Mouse (Mus musculus) right cerebral cortex, postnatal 36 days (tissue): ENCODE measurements around the gene Olfr1425.
"Not testable (repeated sequence)": the region's sequence is repeated elsewhere in the genome, so short reads cannot be mapped to it uniquely, and the experiment has no call there.

Source experiments
- DNase-seq, 2 experiments: peaks; one replicate each; pipeline ENCODE4 v3.0.0; 2022; ENCODE audit warnings: low spot score in 2 of 2, mixed read lengths in 1 of 2

Gene Olfr1425

DNA sequence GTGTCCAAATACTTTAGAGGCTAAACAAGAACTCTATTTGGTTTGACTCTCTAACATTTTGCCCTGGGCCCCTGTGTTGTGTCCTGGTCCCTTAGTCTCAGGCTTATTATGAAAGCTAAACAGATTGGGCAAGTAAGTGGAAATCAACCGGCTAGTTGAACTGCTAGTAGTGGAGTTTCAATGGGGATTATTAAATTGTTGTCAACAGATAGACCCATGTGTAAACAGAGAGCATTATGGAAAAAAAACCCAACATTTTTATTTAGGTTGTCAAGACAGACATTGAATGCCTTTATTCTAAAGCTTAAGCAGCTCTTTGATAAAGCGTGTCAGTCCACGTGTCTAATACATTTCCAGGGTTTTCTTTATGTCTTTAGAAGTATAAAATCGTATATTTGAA lies at the start of gene Olfr1425:
TSS of gene Olfr1425 (minus strand) at position 101 of the 400 bp plus-strand sequence.
- DNase-seq = not testable (repeated sequence)

DNA sequence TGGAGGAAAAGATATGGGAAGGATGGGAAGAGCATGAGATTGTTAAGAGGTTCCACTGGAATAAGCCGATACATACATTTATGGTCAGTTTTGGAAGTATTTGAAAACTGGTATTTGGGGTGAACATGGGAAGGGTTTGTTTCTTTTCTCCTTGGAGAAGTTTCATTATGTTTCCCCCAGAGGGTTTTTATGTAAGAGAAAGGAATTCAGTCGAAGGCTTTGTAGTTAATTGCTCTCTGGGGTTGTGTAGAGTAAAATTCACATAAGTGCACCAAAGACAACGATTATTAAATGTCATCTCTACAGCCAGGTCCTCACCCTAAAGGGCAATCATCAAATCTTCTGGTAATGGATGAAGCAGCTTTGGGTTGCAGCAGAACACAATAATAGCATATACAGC lies 45.6 kb upstream of the Olfr1425 start, which contains the start of gene Olfr76:
TSS of gene Olfr76 (minus strand) at position 101 of the 400 bp plus-strand sequence.
- DNase-seq = no peak

DNA sequence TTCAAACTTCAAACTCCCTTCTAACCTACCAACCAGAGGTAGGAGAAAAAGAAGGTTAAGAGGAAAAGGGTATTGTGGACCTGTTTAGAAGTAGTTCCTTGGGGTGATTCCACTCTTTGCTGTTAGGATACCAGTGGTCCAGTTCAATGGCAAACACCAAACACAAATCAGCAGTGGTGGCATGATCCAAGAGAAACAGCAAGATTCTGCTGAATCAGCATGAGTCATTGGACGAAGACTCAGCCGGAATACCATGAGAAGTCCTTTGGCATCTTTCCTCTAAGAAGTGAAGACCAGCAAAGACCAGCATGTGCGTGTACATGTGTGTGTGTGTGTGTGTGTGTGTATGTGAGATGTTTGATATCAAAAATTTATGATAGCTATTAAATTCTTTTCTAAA lies 38.9 kb upstream of the Olfr1425 start:
- no peak for DNase-seq

DNA sequence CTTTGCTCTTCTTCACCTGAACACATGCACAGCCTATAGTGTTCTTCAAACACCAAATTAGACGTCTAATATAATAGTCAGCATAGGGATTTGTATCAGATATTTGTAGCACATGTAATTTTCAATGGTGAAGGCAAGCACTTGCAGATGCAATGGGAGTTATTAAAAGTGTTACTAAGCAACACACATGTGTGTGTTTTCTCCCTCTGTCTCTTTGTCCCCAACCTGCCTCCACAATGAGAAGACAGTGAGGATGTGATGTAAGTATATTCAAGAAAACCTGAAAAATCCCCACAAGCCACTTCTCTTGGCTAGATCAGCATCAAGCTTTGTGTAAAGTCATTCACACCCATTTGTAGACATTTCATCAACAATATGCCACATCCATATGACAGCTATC lies 38.3 kb upstream of the Olfr1425 start, which contains the start of gene Olfr1428:
TSS of gene Olfr1428 (minus strand) at position 101 of the 400 bp plus-strand sequence.
- DNase-seq = no peak

- no peak for DNase-seq
Measured at GRCm38 (mm10) chr19:12113807-12114206, 36.3 kb upstream of the Olfr1425 start.

DNA sequence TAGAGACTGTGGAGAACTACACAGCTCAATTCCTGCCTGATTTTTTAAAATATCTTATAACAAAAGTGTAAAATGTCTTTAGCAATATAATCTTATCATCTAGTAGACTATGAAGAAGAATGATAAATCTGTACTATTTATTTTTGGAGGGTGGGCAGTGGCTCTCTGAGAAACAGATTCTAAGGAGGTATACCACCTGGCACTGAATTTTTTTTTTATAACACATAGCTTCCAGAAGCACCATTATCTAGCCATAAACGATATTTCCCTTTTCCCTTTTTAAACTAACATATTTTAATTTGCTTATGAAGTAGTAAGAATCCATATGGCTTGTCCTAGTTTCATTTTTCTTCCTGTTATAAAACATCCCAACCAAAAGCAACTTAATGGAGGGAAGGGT lies 27.0 kb upstream of the Olfr1425 start:
- DNase-seq = no peak

DNA sequence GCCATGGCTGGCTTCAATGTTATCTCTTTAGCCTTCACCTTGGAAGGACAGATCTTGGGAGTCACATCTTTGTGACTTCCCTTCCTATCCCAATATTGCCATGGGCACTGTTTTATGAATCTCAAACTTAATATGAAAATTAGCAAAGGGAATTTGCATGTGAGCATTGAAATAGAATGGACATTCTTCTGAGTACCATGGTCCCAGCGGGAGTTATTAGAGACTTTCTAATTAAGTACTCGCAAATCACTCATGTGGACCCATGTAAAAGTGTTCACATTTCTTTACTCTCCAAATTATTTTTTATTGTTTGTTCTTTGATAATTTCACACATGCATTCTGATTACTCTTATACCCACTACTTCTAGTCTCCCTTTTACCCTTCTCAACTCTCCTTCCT lies 25.7 kb upstream of the Olfr1425 start, which contains the start of gene Olfr1427:
TSS of gene Olfr1427 (minus strand) at position 101 of the 400 bp plus-strand sequence.
- no peak for DNase-seq

GRCm38 (mm10) chr19:12091913-12092312 lies 14.4 kb upstream of the Olfr1425 start, which contains the start of gene Olfr1426:
Gene Olfr1426 (minus strand): TSS chr19:12092013.
- DNase-seq = no peak

GRCm38 (mm10) chr19:12069546-12069945 lies 8.0 kb downstream of the Olfr1425 start:
- DNase-seq = not testable (repeated sequence)

GRCm38 (mm10) chr19:12067806-12068205 lies 9.7 kb downstream of the Olfr1425 start:
- not testable (repeated sequence) for DNase-seq

GRCm38 (mm10) chr19:12062582-12062981 lies 14.9 kb downstream of the Olfr1425 start, which contains the start of gene Olfr1424:
Gene Olfr1424 (minus strand): TSS chr19:12062682.
- DNase-seq = not testable (repeated sequence)

- DNase-seq = no peak
Measured at GRCm38 (mm10) chr19:12043163-12043562, 34.4 kb downstream of the Olfr1425 start.

DNA sequence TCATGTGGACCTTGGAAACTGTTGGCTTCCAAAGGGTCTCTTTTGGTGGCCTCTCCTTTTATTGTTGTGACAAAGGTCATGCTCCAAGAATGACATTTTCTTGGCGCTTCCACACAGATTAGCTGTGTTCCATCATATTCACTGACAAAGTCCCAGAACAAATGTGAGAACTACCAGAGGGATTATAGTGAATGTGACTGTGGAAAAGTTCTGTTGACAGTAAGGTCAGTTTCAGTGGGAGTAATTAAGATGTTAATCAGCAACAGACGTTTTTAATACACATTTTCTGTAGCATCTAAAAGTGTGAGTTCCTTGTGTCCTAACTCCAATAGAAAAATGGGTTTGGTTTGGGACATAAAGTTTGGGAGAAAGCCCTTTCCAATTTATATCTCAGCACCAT lies 36.3 kb downstream of the Olfr1425 start, which contains the start of gene Olfr1423:
TSS of gene Olfr1423 (minus strand) at position 101 of the 400 bp plus-strand sequence.
- DNase-seq = no peak

GRCm38 (mm10) chr19:12037727-12038126 lies 39.8 kb downstream of the Olfr1425 start:
- DNase-seq = no peak

GRCm38 (mm10) chr19:12026606-12027005 lies 50.9 kb downstream of the Olfr1425 start:
- no peak for DNase-seq

DNA sequence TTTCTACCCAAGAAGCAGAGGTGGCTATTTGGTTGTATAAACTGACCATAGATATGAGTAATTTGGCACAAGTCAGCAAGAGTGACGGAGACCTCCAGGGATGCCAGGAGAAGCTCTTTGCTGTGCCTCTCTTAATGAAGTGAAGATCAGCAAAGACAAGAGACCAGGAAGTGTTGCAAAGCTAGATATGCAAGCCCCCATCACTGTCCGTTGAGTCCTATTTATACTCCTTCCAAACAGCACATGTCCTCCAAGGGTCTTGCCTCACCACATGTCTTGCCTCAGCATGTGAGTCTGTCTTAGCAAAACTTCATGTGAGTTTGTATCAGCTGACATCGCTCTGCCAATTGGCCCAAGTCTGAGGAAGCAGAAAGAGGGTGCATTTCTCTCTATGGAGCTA lies 52.2 kb downstream of the Olfr1425 start:
- DNase-seq = no peak

DNA sequence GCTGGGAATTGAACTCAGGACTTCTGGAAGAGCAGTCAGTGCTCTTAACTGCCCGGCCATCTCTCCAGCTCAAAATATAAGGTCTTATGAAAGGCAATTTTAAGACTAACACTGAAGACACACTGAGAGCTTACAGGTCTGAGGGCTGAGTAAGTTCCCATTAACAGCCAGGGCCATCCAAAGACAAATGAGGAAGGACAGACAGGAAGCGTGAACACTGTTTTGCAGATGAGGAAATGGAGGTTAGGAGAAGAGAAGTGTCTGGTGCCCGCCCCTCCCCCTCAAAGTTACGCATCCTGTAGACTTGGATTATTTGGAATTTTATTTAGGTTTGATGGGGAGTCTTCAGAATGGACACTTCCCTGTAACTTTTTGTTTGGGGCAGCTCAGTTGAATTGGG lies 53.4 kb downstream of the Olfr1425 start:
- no peak for DNase-seq
